Mouse (Mus musculus) hindbrain, postnatal 0 days (tissue): ENCODE results near the gene Hoxb6. TPM values are rescaled to one million over a fixed set of nuclear protein-coding genes. Genes with fewer than 3 reads are reported as not detected.
A peak's percentile ranks its signal among the peaks of the same experiment; 100 is the strongest.

Experiments used
- ATAC-seq: fragments of 200-750 bp; cut with Nextera tagmentation; 2 replicates; pipeline ENCODE4 v1.8.0; 2017; ENCODE audit warnings: mild to moderate bottlenecking, moderate TSS enrichment, moderate library complexity
- DNase-seq: peaks from one replicate; pipeline ENCODE4 v3.0.0-alpha.2; 2015; ENCODE audit warnings: low spot score
- H3K27ac ChIP-seq: fragments of 300-500 bp; sonication (generic); 2 replicates; pipeline ENCODE4 v1.5.1; 2014; ENCODE audit warnings: mild to moderate bottlenecking
- H3K27me3 ChIP-seq: fragments of 300-500 bp; sonication (generic); 2 replicates; pipeline ENCODE4 v1.6.1; 2014; ENCODE audit warnings: low read length, mixed read lengths; ENCODE audit not compliant: insufficient read depth
- H3K36me3 ChIP-seq: fragments of 300-500 bp; sonication (generic); 2 replicates; pipeline ENCODE4 v1.6.1; 2014; ENCODE audit warnings: low read length, mixed read lengths; ENCODE audit not compliant: insufficient read depth
- H3K4me1 ChIP-seq: fragments of 300-500 bp; sonication (generic); 2 replicates; pipeline ENCODE4 v1.6.1; 2014; ENCODE audit warnings: antibody characterized with exemption, low read length, mixed read lengths; ENCODE audit not compliant: insufficient read depth
- H3K4me2 ChIP-seq: fragments of 300-500 bp; sonication (generic); 2 replicates; pipeline ENCODE4 v1.6.1; 2014; ENCODE audit warnings: low read depth, mild to moderate bottlenecking, low read length, moderate library complexity, mixed read lengths
- H3K4me3 ChIP-seq: fragments of 300-500 bp; sonication (generic); 2 replicates; pipeline ENCODE4 v1.5.1; 2014; ENCODE audit warnings: low read length
- H3K9ac ChIP-seq: fragments of 300-500 bp; sonication (generic); replicated peaks from 2 replicates; pipeline ENCODE4 v1.6.1; 2014; ENCODE audit warnings: mild to moderate bottlenecking, low read length, moderate library complexity, mixed read lengths
- H3K9me3 ChIP-seq: fragments of 300-500 bp; sonication (generic); 2 replicates; pipeline ENCODE4 v1.6.1; 2016; ENCODE audit warnings: low read length, mixed read lengths
- CTCF ChIP-seq: IDR thresholded peaks from 2 replicates; pipeline ENCODE4 v1.5.1; 2016; ENCODE audit warnings: antibody characterized with exemption, control low read depth, low read depth
- WGBS: fragments of 180-500 bp; shearing (Covaris S2); extraction: QIAGEN DNeasy Blood & Tissue Kit; methylation state at CpG from one replicate; pipeline ENCODE4 v1.1.7; 2014; 5-methylcytosine and 5-hydroxymethylcytosine counted together
- polyA plus RNA-seq: library from polyadenylated mRNA; unstranded; fragments of >200 nt; fragmentation: Nextera tagmentation; extraction: Ambion mirVana; gene quantifications from 2 replicates; pipeline ENCODE4 v1.2.1, GENCODE M21; 2015
- total RNA-seq: library from RNA; depleted of rRNA; stranded (reverse); fragments of >200 nt; gene quantifications from 2 replicates; pipeline ENCODE4 v1.2.3, GENCODE M21; 2014; rRNA removed

The Hoxb6 gene
- total RNA-seq = 23.2 and 30.2 TPM in 2 replicates
- 29.0 and 36.3 TPM in 2 replicates for polyA plus RNA-seq

DNA sequence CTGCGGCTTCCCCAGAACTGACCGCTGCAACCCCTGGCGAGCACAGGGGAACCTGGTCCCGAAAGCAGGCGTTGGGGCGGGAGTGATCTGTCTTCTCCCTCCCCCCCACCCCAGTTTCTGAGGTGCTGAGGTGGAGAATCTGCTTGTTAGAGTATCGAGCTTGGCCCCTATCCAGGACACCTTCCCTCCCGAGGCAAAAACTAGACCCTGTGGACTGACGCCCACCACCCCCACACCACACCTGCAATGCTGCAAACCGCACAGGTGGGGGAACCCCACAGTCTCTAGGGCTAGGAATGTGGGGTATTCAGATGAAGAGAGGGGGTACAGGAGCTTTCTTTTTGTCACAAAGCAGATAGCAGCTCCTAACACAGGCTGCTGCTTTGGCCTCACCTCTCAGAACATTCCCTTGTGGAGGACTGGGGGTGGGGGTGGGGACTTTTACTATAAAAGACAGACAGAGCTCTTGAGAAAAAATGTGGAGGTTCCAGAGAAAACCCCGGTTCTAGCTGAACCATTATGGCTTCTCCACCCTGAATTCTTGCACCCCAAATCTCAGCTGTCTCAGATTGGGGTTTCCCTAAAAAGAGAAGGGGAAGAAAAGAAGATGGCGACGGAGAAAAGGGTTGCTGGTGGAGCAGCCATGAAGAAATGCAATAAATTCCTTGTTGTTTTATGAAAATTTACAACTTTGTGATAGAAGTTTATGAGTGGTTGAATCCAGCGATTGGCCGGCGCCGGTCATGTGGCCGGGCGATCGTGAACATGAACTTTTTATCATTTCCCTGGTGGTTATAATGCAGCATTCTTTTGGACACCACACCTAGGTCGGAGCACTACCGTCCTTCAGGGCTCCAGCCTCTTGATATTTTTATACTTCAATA, at the start of gene Hoxb6:
Gene Hoxb6 (plus strand): TSS at position 796 of the 884 bp plus-strand sequence.
- Histone ChIP-seq H3K4me3 (peak within 1 kb of the TSS; percentile 23), H3K27ac (peak within 1 kb of the TSS; percentile 36; the same call in 1 of the 2 replicates), H3K36me3 (no peaks in the 10 kb centered on the region), H3K9ac (0 out of 2 replicates have a peak within 1 kb of the TSS, but pooled peaks have one; percentile 34), H3K4me1 (no peaks in the 10 kb centered on the region), H3K27me3 (peaks cover 90% of the 10 kb centered on the region), H3K9me3 (no peaks in the 10 kb centered on the region), H3K4me2 (no peak within 1 kb of the TSS)
- ATAC-seq = no peak
- 5% methylated on average over 22 of the region's 22 CpGs for WGBS
- no peak for TF ChIP-seq CTCF
- no peak for DNase-seq

DNA sequence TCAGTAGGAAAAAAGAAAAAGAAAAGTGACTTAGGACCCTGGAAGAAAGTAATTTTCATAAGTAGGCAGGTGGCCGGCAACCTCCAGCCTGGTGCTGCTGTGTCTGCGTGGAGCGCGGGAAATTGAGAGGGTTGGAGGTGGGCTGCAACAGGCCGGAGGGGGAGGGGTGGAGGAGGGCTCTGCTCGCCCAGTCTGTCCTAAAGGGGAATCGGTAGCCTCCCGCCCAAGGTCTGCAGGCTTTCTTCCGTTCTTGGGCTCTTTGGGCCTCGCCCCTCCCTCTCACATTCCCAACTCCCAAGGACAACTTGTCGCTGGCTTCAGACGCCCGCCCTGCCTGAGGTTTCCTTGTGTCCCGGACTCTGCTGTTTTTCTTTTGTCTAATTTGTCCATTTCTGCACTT, 41.4 kb upstream of the Hoxb6 start:
- no peaks in the 10 kb centered on the region for H3K9me3 ChIP-seq
- DNase-seq (no peak), ATAC-seq (no peak)
- H3K9ac ChIP-seq = no peak overlapping the region
- peaks cover 79% of the 10 kb centered on the region for H3K27me3 ChIP-seq
- WGBS = 1% methylated on average over 14 of the region's 14 CpGs
- H3K4me2 ChIP-seq = no peak overlapping the region
- H3K27ac ChIP-seq = no peak overlapping the region
- H3K4me3 ChIP-seq = no peak overlapping the region
- no peaks in the 10 kb centered on the region for H3K4me1 ChIP-seq
- no peaks in the 10 kb centered on the region for H3K36me3 ChIP-seq
- no peak for TF ChIP-seq CTCF

DNA sequence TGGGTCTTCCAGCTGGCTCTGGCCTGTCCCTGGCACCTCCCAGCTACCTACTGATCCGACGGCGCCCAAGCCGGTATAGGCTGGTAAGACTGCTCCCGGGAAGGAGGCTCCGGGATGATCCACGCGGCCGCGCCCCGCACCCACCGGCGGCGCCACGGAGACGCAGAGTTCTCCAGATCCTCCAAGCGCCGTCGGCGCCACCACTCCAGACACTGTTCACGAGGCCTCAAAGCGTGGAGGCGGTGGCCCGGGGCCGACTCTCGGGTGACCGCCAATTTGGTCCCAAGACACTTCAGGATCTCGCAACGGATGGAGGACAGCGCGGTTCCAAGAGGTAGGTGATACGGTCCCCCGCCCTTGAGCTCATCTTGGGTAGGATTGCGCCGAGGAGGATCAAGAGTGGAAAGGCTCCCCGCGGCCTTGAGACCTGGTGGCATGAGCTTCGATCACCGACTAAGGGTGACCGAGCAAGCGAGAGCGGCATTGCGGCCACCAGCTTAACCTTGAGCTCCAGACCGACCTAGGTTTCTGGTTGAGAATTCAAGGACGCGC, 40.7 kb upstream of the Hoxb6 start:
- ATAC-seq (no peak), DNase-seq (no peak)
- no peaks in the 10 kb centered on the region for H3K4me1 ChIP-seq
- H3K4me3 ChIP-seq = no peak overlapping the region
- no peaks in the 10 kb centered on the region for H3K9me3 ChIP-seq
- 2% methylated on average over 46 of the region's 46 CpGs for WGBS
- H3K4me2 ChIP-seq = no peak overlapping the region
- no peaks in the 10 kb centered on the region for H3K36me3 ChIP-seq
- H3K9ac ChIP-seq = no peak overlapping the region
- no peak overlapping the region for H3K27ac ChIP-seq
- H3K27me3 ChIP-seq = peaks cover 82% of the 10 kb centered on the region
- TF ChIP-seq CTCF = no peak

DNA sequence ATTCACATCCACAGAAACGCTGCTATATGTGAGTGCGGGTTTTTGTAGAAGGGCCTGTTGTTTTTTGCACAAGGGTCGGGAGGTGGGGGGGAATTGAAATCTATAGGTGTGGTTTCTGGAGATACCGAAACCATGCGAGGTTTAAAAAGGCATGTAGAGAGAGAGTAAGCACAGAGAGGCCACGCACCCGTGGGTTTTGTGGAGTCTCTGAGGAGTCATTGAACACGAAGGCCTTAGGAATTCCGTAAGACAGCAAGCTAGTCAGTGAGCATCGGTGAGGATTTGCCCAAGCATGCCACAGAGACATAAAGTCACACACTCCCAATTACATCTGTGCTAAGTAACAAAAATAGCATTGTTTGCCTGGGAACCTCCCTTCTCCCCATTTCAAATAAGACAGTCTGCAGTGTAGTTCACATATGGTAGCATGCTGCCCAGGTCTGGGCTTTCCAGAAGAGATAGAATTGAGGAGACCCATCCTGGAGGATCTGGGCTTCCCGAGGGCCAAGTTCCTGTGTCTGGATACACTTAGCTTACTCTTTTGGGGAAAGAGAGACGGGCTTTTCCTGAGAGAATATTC, 39.6 kb upstream of the Hoxb6 start:
- Histone ChIP-seq H3K4me3 (no peak overlapping the region), H3K36me3 (no peaks in the 10 kb centered on the region), H3K4me1 (no peaks in the 10 kb centered on the region), H3K9me3 (no peaks in the 10 kb centered on the region), H3K27ac (no peak overlapping the region), H3K9ac (no peak overlapping the region), H3K4me2 (no peak overlapping the region), H3K27me3 (peaks cover 86% of the 10 kb centered on the region)
- DNase-seq (no peak), ATAC-seq (no peak)
- no peak for TF ChIP-seq CTCF
- WGBS = 3% methylated on average over 12 of the region's 12 CpGs

DNA sequence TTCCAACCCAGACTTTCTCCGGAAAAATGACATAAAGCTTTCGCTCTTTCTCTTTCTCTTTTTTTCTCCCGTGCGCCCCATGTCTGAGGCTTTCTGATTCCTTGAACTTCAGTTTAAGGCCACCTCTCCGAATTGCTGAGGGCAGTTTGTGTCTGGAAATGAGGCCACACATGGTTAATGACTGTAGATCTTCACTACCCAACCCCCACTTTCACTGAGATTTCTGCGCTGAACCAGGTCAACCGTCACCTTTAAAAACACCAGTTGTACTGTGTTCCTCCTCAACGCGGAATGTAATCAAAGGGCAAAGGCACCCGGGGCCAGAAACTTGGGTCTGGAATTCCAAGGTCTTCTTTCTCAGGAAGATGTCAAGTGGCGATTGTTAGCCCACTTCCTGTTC, 38.1 kb upstream of the Hoxb6 start:
- Histone ChIP-seq H3K27ac (no peak overlapping the region), H3K36me3 (no peaks in the 10 kb centered on the region), H3K27me3 (peaks cover 97% of the 10 kb centered on the region), H3K4me1 (no peaks in the 10 kb centered on the region), H3K4me3 (no peak overlapping the region), H3K9me3 (no peaks in the 10 kb centered on the region), H3K4me2 (no peak overlapping the region), H3K9ac (no peak overlapping the region)
- no peak for TF ChIP-seq CTCF
- ATAC-seq (no peak), DNase-seq (no peak)
- WGBS = 3% methylated on average over 11 of the region's 11 CpGs

DNA sequence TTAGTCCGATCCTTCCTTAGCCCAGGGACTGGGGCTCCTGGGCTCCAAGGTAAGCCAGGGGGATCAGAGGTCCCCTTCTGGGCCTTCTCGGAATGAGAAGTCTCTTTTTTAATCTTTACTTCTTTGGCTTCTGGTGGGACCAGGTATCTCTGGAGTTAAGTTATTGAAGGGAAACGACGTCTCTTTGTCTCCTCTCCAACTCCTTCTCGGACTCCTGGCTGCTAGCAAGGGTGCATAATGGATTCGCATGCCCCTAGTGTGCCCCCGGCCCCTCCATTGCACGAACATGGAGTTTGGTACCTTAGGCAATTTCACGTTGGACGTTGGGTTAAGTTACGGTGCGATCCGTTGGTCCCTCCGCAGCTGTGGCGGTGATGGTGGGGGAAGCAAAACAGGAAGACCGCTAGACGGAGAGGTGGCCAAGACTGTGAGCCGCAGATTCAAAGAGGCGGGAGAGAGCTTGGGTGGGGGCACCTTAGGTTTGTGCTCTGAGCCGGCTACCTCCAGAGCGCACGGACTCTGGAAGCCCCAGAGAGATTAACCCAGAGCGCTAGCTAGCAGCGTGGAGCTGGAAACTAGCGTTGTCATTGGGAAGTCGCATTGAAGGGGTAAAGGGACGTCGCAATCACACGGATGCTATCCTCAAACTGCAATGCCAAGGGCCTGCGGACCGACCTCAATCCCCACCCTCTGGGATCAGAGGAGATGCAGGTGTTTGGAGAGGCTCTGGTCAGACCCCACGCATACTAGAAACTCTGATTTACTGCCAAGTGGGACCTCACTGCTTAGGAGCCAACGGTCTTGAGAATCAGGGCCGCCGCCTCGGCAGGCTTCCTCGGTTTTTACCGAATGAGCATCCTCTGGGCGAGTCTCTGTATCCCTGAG, 36.9 kb upstream of the Hoxb6 start:
- H3K4me2 ChIP-seq = no peak overlapping the region
- no peak overlapping the region for H3K9ac ChIP-seq
- H3K9me3 ChIP-seq = no peaks in the 10 kb centered on the region
- no peak overlapping the region for H3K27ac ChIP-seq
- TF ChIP-seq CTCF = no peak
- H3K4me3 ChIP-seq = no peak overlapping the region
- peaks cover 98% of the 10 kb centered on the region for H3K27me3 ChIP-seq
- no peaks in the 10 kb centered on the region for H3K36me3 ChIP-seq
- DNase-seq (no peak), ATAC-seq (no peak)
- no peaks in the 10 kb centered on the region for H3K4me1 ChIP-seq
- WGBS = 1% methylated on average over 39 of the region's 39 CpGs
